Mouse (Mus musculus) liver (tissue): ENCODE data around the gene Ano2.
A peak's percentile ranks its signal among the peaks of the same experiment; 100 is the strongest.

Experiments used
- DNase-seq: peaks from one replicate; pipeline ENCODE4 v3.0.0-alpha.2; 2020; ENCODE audit warnings: mixed read lengths

Gene Ano2

GRCm38 (mm10) chr6:125743203-125744100 is 53.2 kb downstream of the Ano2 start:
- DNase-seq, result no peak

GRCm38 (mm10) chr6:125747322-125747930 is 57.2 kb downstream of the Ano2 start:
- DNase-seq, result no peak

GRCm38 (mm10) chr6:125748646-125749045 is 58.4 kb downstream of the Ano2 start:
- DNase-seq, result no peak

- DNase-seq, result no peak
Observed at GRCm38 (mm10) chr6:125762851-125763519, 72.8 kb downstream of the Ano2 start.

- DNase-seq, result no peak
Observed at GRCm38 (mm10) chr6:125773256-125773655, 83.0 kb downstream of the Ano2 start.

GRCm38 (mm10) chr6:125776291-125776690 is 86.1 kb downstream of the Ano2 start:
- no peak for DNase-seq

- DNase-seq, result no peak
Observed at GRCm38 (mm10) chr6:125802954-125803353, 112.7 kb downstream of the Ano2 start.

GRCm38 (mm10) chr6:125803364-125804011 is 113.3 kb downstream of the Ano2 start:
- no peak for DNase-seq

GRCm38 (mm10) chr6:125808996-125809649 is 118.9 kb downstream of the Ano2 start:
- no peak for DNase-seq

GRCm38 (mm10) chr6:125811395-125811794 is 121.2 kb downstream of the Ano2 start:
- DNase-seq, result no peak

- no peak for DNase-seq
Observed at GRCm38 (mm10) chr6:125838121-125838520, 147.9 kb downstream of the Ano2 start.

- DNase-seq, result no peak
Observed at GRCm38 (mm10) chr6:125841284-125841683, 151.1 kb downstream of the Ano2 start.

GRCm38 (mm10) chr6:125851196-125851595 is 161.0 kb downstream of the Ano2 start:
- DNase-seq, result no peak

GRCm38 (mm10) chr6:125858294-125858693 is 168.1 kb downstream of the Ano2 start:
- no peak for DNase-seq

GRCm38 (mm10) chr6:125868516-125868915 is 178.3 kb downstream of the Ano2 start:
- peak; percentile 17 for DNase-seq

- DNase-seq, result no peak
Observed at GRCm38 (mm10) chr6:125871482-125871881, 181.3 kb downstream of the Ano2 start.

GRCm38 (mm10) chr6:125874742-125875141 is 184.5 kb downstream of the Ano2 start:
- DNase-seq, result no peak

GRCm38 (mm10) chr6:125876884-125877283 is 186.7 kb downstream of the Ano2 start:
- DNase-seq, result no peak

GRCm38 (mm10) chr6:125878671-125879070 is 188.5 kb downstream of the Ano2 start:
- no peak for DNase-seq

GRCm38 (mm10) chr6:125879306-125879705 is 189.1 kb downstream of the Ano2 start:
- no peak for DNase-seq

- DNase-seq, result no peak
Observed at GRCm38 (mm10) chr6:125888596-125888995, 198.4 kb downstream of the Ano2 start.

GRCm38 (mm10) chr6:125894340-125894739 is 204.1 kb downstream of the Ano2 start:
- DNase-seq, result no peak

GRCm38 (mm10) chr6:125914446-125914845 is 224.2 kb downstream of the Ano2 start:
- no peak for DNase-seq
